9 mouse cellular contexts compared by ENCODE assay signal in the genomic region with DNA sequence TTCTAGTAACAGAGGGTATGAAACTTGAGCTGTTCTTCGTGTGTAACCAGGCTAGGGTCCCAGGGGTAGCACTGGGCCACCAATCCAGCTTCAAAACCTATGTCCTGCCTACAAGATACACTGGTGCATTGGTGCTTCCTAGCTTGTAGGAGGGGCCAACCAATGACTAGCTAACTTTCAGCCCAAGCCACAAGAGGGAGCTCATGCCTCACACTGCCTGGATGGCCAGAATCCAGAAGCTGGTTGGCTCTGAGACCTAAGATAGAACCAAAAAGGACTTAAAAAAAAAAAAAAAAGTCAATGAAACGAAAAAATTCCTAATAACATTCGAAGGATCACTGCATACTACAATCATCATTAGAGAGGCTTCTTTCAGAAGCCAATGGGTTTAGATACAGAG. TPM values are rescaled to one million over a fixed set of nuclear protein-coding genes. Genes with fewer than 3 reads are reported as not detected.
DNase-seq lines count a peak whose midpoint lies in the region; ATAC-seq and TF ChIP-seq lines count a peak whose summit lies in the region.
"Had no signal": no experiment of that assay in that cellular context is flagged by ENCODE, and none has a peak within 500 bp of the region (broad histone marks: within the 10 kb centered on the region; RNA-seq: fewer than 3 reads in every experiment).

No protein-coding gene starts in this region.

- no peaks in the 10 kb centered on the region for H3K36me3 ChIP-seq in kidney, embryonic 16.5 days (ENCODE audit: insufficient read depth, low read length)
- no peaks in the 10 kb centered on the region for H3K36me3 ChIP-seq in liver, embryonic 14.5 days (replicated peaks; ENCODE audit: control insufficient read depth, insufficient read depth, low read depth)
- H3K36me3 ChIP-seq: heart, embryonic 15.5 days had no signal

- peak; percentile 5 to 17 for DNase-seq in cerebellum, postnatal 14 days
- DNase-seq in cerebellum, adult 11-12 months: no peak
- DNase-seq in ovary, adult 18-20 months (ENCODE audit: low spot score): peak; percentile 3
- no peak for DNase-seq in ovary, postnatal 10 days (ENCODE audit: low spot score)
- DNase-seq in c-Kit-positive CD71-positive TER-119-negative erythroid progenitor cells, embryonic 14.5 days (ENCODE audit: low read depth): peak; percentile 51
- DNase-seq in liver, embryonic 14.5 days (ENCODE audit: low read depth in 3 of 3, low spot score in 3 of 3): peak; percentile 9 to 26 (median 11)

- WGBS in kidney, embryonic 16.5 days: 35% methylated on average over 3 of the region's 3 CpGs
- 17% methylated on average over 3 of the region's 3 CpGs for WGBS in liver, embryonic 14.5 days (ENCODE audit: insufficient replicate concordance)

- no peaks in the 10 kb centered on the region for H3K9me3 ChIP-seq in kidney, embryonic 16.5 days (ENCODE audit: low read length)
- no peaks in the 10 kb centered on the region for H3K9me3 ChIP-seq in liver, embryonic 14.5 days (ENCODE audit: control insufficient read depth, low read length)
- H3K9me3 ChIP-seq: heart, embryonic 15.5 days had no signal

- no peak for TF ChIP-seq EP300 in liver, embryonic 14.5 days (IDR thresholded peaks at IDR 0.05; ENCODE audit: low read depth)

- H3K4me2 ChIP-seq in kidney, embryonic 16.5 days (replicated peaks; ENCODE audit: low read depth, low read length): no peak overlapping the region
- no peak overlapping the region for H3K4me2 ChIP-seq in liver, embryonic 14.5 days (ENCODE audit: low read depth)
- H3K4me2 ChIP-seq: heart, embryonic 15.5 days had no signal

- H3K4me3 ChIP-seq in kidney, embryonic 16.5 days (ENCODE audit: low read length): no peak overlapping the region
- H3K4me3 ChIP-seq in liver, embryonic 14.5 days (ENCODE audit: insufficient read depth in 1 of 2, low read depth in 2 of 2, low read length in 2 of 2): no peak overlapping the region
- H3K4me3 ChIP-seq: heart, embryonic 15.5 days had no signal

- peak; percentile 49; the same call in 1 of the 2 replicates for ATAC-seq in kidney, embryonic 16.5 days (ENCODE audit: low FRiP score, low TSS enrichment)
- peak; percentile 35; the same call in 1 of the 2 replicates for ATAC-seq in liver, embryonic 14.5 days (ENCODE audit: insufficient read depth)
- no peak for ATAC-seq in erythroblast, adult 5-6 weeks (replicated peaks; ENCODE audit: low FRiP score, poor library complexity, severe bottlenecking)

- no peak overlapping the region for H3K27ac ChIP-seq in kidney, embryonic 16.5 days (ENCODE audit: low read length)
- no peak overlapping the region for H3K27ac ChIP-seq in liver, embryonic 14.5 days
- H3K27ac ChIP-seq: heart, embryonic 15.5 days had no signal

- H3K4me1 ChIP-seq in kidney, embryonic 16.5 days (ENCODE audit: insufficient read depth, low read length): no peaks in the 10 kb centered on the region
- H3K4me1 ChIP-seq in liver, embryonic 14.5 days (replicated peaks; ENCODE audit: control insufficient read depth in 2 of 2, insufficient read depth in 2 of 2, low read length in 1 of 2): no peaks in the 10 kb centered on the region
- H3K4me1 ChIP-seq: heart, embryonic 15.5 days had no signal

- no peaks in the 10 kb centered on the region for H3K27me3 ChIP-seq in kidney, embryonic 16.5 days (ENCODE audit: insufficient read depth, low read length)
- no peaks in the 10 kb centered on the region for H3K27me3 ChIP-seq in liver, embryonic 14.5 days (ENCODE audit: control insufficient read depth, insufficient read depth, low read length)
- H3K27me3 ChIP-seq: heart, embryonic 15.5 days had no signal

- H3K9ac ChIP-seq in kidney, embryonic 16.5 days (replicated peaks; ENCODE audit: low read length): no peak overlapping the region
- H3K9ac ChIP-seq in liver, embryonic 14.5 days (replicated peaks): no peak overlapping the region
- H3K9ac ChIP-seq: heart, embryonic 15.5 days had no signal

- TF ChIP-seq CTCF in liver, embryonic 14.5 days (IDR thresholded peaks at IDR 0.05; ENCODE audit: low read depth): peak; percentile 77

RNA-seq across cellular contexts. Expression of a gene that starts 31.3 kb away (rescaled TPM):
- polyA plus RNA-seq in kidney, embryonic 16.5 days (2015; fragmentation: Nextera tagmentation; extraction: Ambion mirVana): not detected in 2 replicates
- 0.10 and 0.15 TPM in 2 replicates for polyA plus RNA-seq in liver, embryonic 14.5 days (2012; rRNA removed)
- 0.25 and 0.39 TPM in 2 replicates for polyA plus RNA-seq in liver, embryonic 14.5 days (2014; fragmentation: Nextera tagmentation; extraction: Ambion mirVana)
- total RNA-seq in erythroblast, adult 5-6 weeks (2015; ENCODE audit: low replicate concordance): not detected in 2 replicates
- total RNA-seq in erythroblast, adult 5-6 weeks (2017; ENCODE audit: low replicate concordance): not detected in 2 replicates
- polyA plus RNA-seq: heart, embryonic 15.5 days had no signal

RNA-seq across cellular contexts. Expression of a gene that starts 53.3 kb away (rescaled TPM):
- polyA plus RNA-seq in kidney, embryonic 16.5 days (2015; fragmentation: Nextera tagmentation; extraction: Ambion mirVana): 6.9 and 10.5 TPM in 2 replicates
- polyA plus RNA-seq in liver, embryonic 14.5 days (2012; rRNA removed): 2.2 and 3.2 TPM in 2 replicates
- 2.8 and 3.1 TPM in 2 replicates for polyA plus RNA-seq in liver, embryonic 14.5 days (2014; fragmentation: Nextera tagmentation; extraction: Ambion mirVana)
- 2.3 and 5.2 TPM in 2 replicates for total RNA-seq in erythroblast, adult 5-6 weeks (2015; ENCODE audit: low replicate concordance)
- total RNA-seq in erythroblast, adult 5-6 weeks (2017; ENCODE audit: low replicate concordance): 0.51 and 2.0 TPM in 2 replicates

Comparison
In these comparisons a context has a peak if more than half of its experiments do, and no peak if none do; other contexts are left out.
1. DNase-seq: peak in cerebellum, postnatal 14 days (2 of 2), ovary, adult 18-20 months (single experiment), c-Kit-positive CD71-positive TER-119-negative erythroid progenitor cells, embryonic 14.5 days (single experiment) and liver, embryonic 14.5 days (3 of 3); none in cerebellum, adult 11-12 months (single experiment) and ovary, postnatal 10 days (single experiment).